Mouse (Mus musculus) mesoderm, embryonic 11.5 days (tissue): ENCODE measurements around the gene Tfrc.

Experiments used
- DNase-seq: peaks from one replicate; pipeline ENCODE4 v3.0.0-alpha.2; 2012; ENCODE audit warnings: low read depth, low spot score

Tfrc gene

DNA sequence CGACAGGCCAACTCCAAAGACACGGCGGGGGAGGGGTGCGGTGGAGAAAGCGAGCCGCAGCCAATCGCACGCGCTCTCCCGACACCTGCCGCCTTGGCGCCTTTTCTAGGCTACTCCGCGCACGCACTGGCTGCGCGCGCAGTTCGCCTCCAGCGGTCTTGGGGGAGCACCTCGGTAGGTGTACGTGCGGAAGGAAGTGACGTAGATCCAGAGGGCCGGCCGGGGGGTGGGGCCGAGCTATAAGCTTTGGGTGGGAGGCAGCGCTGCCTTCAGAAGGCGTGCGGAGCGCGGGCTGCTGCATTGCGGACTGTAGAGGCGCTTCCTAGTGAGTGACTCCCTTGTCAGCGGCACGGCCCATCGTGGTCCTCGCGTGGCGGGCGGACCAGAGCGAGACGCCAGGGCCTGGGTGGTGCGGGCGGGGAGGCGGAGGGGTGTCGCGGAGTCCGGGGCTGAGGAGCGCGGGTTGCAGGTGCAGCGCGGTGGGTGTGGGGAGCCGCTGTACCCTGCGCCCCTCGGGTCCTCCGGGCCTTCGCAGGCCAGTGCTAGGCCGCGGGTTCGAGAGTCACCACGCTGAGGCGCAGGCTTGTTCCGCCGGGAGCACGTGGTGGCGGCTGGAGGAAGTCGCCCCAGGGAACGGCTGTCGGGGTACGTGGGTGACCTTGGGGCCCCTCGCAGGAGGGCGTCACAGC is at the start of gene Tfrc:
Gene Tfrc (plus strand): TSS at position 209 of the 689 bp plus-strand sequence.
- DNase-seq = peak; percentile 99

DNA sequence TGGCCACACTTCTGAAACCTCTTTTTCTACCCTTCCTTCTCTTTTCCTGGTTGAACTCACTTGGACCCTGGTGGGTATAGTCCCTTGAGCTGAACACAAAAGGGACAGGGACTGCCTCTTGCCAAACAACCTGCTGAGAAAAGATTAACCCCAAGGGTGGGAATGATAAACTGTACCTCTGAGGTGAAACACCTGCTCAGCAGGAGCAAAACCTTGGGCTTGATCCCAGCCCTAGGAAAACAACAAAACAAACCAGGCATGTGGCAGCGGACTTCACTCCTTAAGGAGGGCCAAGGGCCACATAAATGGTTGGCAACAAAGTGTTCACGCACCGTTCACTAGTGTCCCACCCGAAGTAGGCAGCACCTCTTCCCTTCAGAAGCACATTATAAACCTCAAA is 49.2 kb upstream of the Tfrc start:
- no peak for DNase-seq

DNA sequence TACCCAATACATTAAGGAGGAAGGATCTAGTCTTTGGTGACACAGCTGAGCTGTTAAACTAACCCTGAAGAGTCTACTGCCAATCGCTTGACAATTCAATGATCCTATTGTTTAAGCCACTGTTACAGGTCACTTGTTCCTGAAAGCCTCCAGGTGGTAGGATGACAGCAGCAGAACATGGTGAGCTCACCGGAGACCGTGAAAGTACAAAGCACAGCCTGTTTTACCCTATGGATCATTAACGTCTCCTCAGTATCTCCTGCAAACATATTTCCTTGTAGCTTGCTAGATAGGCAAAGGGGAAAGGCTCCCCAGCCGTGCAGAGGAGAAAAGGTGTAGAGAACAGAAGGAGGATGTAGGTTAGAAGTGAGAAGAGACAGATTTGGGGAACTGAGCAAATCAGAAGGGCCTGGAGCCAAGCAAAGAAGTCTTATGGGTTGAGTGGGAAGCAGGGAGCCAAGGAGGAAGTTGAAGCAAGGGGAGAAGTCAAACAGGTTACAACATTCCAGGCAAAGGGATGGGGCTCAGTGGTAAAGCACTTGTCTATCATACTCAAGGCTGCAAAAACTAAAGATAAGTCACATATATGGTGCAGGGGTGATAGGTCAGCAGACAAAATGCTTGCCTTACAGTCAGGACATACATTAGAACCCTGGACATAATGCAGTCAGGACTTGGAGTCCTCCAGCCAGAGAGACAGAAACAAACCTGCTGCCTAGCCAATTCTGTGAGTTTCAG is 45.5 kb upstream of the Tfrc start:
- DNase-seq = no peak

DNA sequence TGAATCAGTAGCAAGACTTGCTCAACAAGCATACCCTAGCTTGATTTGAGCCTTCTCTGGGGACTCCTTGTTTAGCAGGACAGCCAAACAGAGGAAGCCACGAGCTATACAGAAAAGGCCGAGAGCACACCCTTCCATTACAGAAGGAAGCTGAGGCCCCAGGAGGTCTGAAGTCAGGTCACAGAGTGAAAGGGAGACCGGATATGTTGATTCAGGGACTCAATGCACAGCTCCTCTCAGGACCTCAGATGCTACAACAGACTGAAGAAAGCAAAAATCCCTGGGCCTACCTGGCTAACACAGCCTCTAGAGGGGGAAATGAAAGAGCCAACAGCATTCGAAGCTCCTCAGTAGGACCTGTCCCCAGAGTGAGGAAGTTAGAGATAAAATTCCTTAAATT is 41.4 kb upstream of the Tfrc start:
- DNase-seq = no peak

DNA sequence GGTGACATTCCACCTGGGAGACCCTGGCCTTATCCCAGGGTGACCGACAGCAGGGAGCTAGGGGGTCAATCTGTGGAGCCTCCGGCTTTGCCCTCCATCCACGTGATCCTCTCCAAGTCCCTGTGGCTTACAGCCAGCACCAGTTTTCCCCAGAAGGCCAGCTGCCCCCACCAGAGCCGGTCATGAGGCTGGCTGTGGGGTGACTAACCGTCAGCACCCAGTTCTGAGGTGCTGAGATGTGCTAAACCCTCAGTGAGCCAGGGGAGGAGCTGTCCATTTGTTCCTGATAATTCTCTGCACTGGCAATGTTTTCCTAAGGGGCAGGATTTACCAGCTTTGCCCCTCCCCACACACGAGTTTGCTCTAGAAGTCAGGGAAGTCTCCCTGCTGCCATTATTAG is 40.3 kb upstream of the Tfrc start:
- DNase-seq = no peak

DNA sequence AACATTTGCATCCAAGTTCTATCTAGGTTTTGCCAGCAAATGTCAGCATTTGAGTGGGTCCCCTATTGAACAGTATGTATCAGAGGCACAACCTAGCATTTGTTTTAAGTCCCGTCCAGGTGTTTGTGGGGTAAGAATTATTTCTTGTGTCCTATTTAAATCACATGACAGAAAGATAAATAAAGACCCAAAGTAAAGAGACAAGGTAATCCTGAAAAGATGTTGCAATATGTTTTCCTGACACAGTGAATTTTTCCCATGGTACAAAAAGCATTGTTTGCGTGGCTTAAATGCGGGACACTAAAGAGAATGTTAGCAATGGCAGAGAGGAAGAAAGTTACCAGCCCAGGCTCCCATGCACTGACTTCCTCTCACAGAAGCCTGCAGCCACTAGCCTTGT is 38.7 kb upstream of the Tfrc start:
- DNase-seq = no peak

DNA sequence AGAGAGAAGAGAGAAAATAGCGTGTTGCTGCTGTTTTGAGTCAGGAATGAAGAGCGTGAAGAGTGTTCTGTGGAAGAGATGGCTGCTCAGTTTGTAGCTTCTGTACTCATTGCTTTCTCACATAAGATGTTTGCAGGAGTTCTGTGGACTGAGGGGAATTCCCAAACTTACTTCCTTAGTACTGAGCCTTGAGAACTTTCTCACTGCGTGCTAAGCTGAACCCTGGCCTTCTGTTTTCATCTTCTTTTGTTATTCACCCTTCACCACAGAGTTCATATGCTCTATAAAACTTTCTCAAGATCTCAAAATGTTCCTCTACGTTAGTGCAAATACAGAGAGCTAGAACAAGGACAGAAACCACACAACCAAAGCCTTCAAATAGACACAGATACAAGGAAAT is 36.2 kb upstream of the Tfrc start:
- DNase-seq = no peak

DNA sequence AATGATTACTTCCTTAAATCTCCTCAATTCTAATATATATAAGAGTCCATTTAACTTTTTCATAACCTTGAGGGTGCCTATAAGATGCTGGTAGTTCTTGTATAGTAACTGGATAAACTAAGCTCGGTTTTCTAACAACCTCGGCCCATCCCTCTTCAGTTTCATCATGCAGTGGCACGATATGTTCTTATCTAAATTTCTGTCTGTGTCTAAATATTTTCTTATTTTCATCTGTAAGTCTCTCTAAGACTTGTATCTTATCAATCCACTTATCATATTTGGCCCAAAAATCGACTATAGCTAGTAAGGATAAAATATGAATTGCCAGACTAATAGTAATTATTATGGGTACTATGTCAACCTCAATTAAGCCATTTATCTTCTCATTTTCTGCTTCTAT is 22.2 kb upstream of the Tfrc start:
- no peak for DNase-seq

DNA sequence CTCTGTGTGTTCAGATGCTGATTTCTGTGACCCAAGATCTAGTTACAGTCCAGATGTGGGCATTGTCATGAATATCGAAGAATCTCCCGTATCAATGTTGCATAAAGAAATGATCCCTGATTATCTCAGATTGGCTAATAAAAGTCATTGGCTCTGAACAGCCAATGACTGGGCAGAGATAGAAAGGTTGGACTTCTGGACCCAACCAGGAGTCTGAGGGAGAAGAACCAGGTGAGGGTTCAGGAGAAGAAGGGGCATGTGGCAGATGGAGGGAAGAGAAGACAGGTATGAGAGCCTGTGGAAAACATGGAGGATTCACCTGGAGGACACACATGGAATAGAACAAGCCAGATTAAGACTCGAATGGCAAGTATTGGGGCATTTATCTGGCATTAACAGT is 20.2 kb upstream of the Tfrc start:
- no peak for DNase-seq

DNA sequence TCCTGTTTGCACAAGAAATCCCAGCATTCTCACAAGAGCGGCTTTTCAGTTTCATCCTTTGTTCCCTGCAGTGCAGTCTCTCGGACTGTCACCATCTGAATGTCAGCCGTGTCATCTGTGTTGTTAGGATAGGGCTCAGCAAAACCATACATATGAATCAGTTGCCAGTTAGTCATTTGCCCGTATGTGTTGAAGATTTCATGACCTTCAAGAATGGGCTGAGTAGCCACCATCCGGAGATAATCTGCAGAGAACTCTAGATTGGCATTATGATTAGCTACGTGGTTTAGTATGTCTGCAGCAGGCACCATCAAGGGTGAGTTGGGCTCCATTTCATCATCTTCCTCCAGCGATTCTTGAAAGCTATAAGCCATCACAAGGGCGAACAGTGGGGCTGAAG is 17.2 kb upstream of the Tfrc start:
- no peak for DNase-seq

DNA sequence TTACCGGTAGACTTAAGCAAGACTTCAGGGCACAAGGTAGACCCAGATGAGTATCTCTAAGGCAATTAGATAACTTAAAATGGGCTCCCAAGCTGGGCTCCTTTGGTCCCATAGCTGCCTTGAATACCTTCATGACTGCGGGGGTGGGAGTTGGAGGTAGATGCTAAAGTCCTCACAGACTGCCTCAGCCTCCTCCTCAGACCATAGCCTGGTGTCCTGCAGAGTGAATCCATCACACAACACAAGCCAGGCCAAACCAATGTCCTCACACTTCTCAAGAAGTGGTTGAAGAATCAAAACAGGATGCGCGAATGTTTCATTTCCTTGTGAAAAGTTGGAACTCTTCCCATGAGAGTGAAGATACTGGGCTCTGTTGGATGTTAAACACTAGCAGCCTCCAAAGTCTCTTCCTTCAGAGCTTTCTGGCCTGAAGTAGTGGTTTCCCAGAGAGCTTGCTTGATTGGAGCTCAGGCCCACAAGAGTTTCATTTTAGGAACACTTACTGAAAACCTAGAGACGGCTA is 15.4 kb upstream of the Tfrc start:
- no peak for DNase-seq

DNA sequence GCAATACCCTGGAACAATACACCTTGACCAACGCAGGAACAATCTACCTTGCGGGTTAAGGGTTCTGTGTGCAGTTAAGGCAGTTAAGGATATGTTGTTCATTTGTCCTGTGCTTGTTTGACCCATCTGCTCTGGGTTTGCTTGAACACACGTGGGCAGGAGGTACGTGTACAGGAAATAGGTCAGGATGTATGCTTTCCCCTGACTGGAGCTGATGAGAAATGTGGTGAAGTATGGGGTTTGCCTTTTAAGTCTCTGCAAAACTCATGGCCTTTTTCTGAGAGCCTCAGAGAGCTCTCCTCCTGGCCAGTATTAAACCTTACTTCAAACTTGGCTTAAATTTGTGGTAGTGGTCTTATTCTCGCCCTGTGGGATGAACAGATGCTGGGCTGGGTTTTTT is 14.8 kb upstream of the Tfrc start:
- no peak for DNase-seq

DNA sequence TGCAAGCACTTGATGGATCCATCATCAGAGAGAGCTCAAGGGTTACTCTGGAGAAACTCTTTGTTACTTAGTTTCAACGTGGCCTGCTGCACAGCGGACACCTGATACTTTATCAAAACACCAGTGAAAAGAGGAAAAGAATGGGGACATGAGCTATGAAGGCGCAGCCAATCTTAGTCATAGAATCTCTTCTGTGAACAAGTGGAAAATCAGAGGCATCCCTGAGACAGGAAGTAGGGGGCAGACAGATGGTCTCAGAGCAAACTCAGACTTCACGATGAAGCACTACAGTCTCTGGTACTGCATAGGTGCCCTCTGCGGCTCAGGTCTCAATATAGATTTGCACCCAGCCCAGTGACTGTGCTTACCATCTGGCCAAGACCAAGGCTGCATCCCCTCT is 14.0 kb upstream of the Tfrc start:
- no peak for DNase-seq

DNA sequence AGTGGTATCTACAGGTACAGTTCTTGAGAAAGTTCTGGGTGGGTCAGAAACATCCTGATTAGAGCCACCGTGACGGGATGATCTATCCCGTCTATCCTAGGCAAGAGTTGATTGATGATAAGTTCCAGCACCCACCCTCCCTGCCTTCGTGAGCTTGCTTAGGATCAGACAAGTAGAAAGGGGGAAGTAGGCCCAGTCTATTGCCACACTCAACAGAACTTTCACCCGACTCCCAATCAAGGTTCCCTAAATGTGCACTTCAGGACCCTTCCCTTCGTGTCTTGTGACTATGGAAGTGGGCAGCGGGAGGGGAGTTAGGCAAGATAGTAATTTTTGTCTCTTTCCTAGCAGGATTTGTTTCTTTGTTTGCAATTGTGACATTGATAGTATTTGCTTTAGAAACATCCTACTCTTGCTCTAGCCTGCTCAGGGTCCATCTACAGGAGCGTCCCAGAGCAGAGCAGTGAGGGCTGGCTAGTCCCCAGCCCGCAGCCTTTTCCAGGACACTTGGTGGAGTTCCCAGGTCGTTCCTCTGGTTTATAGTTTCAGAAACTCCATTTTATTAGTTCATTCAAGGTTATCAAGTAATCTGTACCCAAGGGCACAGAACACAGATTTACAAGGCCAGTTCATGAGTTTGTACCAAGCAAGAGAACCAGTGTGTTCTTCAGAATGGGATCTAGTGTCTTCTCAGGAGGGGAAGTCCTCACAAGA is 13.4 kb upstream of the Tfrc start:
- no peak for DNase-seq

DNA sequence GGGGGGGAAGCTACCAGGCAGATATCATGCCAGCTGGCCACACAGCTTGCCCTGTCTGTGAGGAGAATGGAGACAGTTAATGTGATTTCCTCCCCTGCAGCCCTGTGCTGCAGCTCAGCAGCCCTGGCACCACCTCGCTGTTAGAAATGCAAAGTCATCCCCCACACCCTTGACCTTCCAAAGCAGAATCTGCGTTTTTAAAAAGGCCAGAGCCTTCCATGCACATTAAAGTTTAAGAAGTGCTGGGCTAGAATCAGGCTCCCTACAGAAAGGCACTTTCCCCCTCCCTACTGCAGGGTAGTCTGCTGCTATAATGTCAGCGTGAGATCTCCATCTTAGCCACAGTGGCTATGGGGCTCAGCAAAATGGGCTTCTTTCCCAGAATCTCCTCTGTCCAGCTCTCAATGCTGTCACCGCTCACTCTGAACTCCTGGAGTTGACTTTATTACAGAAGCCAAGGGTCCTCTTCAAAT is 10.8 kb upstream of the Tfrc start:
- no peak for DNase-seq

DNA sequence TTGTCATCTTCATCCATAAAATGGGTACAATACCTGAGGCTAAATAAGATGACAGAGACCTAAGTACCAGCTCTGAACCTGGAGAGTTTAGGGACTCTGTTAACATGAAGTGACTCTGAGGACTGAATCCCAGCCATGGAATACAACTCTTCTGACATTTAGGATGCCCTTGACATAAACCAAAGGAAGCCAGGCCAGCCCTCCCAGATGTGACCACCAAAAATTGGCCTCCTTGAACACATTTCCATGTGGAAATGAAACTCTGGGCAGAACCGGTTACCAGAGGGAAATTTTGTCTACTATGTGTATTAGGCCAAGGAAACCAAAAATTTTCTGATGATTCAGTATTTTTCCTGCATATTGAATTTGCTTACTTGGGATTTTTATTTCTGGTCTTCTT is 9.6 kb upstream of the Tfrc start:
- DNase-seq = no peak

DNA sequence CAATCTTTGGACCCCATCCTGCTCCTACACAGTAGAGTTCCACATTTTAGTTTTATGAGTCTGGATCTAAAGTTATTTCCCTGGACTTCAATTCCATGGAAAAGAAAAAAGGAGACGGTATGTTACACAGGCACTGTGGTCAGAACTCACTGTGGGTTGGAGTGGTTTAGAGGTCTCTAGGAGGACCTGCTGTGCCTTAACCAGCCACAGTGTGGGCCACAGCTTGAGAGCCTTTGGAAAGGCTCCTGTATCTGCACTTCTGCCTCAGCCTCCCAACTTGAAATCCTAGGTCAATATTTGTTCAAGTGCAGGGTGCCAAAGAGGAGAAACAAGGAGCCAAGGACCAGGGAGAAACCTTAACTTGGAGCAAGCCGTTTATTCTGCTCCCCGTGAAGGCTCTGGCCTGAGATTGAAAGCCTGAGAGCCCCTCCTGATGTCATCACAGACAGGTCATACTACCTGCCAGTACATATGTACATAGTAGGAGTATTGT is 6.5 kb upstream of the Tfrc start:
- no peak for DNase-seq

DNA sequence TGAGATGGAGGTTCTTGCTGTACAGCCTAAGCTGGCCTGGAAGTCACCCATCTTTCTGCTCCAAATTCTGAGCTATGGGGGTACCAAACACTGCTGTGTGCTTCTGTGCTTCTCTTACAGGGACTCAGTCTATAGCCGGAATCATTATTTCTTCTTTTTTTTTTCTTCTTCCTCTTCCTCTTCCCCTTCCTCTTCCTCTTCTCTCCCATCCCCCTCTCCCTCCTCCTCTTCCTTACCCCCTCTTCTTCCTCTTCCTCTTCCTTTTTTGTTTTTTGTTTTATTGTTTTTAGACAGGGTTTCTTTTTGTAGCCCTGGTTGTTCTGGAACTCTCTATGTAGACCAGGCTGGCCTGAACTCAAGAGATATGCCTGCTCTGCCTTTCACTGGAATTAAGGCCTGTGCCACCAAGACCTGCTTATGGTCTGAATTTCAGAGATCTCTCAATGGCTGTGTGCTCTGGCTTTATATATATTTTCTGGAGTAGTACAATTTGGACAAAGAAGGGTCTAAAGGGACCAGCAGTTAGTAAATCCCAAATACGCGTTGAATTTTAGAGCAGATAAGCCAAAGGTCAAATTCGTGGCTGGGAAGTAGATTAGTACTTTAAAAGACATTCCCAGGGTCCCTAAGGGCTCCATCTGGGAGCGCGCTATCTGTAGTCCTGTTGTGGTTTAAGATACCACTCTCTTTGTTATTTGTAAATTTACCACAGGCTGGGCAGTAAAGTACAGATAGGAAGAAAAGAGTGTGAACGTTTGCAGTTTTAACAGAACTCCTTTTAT is 967 bp upstream of the Tfrc start:
- peak; percentile 22 for DNase-seq

DNA sequence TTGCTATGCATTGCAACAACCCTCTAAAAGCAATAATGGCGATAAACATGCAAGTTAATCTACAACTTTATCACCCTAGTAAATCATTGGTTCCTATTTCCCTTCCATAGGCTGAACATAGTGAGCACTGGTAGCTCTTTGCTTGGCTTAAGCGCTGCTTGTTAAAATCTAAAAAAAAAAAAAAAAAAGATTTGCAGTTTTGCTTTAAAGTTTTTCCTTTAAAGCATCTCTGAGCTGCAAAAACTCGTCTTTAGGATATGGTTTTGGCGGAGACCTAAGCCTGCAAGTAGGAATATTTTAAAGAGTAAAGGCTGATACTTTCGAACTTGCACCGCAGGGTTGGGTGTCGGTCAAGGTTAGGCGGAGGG is 392 bp upstream of the Tfrc start:
- no peak for DNase-seq

DNA sequence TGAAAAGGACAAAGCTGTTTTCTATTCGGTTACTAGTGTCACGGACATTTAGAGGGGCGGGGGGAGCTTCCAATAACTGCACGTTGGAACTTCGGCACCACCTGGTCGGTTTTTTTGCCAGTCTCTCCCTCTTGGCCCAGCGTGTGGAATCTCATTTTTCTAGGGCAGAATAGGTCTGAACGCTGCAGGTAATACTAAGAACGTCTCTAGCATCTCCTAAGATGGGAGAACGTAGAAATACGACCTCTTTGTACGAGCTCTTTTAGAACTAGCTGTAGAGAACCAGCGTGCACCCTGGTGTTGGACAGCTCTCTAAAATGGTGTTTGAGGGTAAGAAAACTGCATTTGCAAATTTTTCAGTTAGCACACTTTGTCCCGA is 670 bp downstream of the Tfrc start:
- no peak for DNase-seq

DNA sequence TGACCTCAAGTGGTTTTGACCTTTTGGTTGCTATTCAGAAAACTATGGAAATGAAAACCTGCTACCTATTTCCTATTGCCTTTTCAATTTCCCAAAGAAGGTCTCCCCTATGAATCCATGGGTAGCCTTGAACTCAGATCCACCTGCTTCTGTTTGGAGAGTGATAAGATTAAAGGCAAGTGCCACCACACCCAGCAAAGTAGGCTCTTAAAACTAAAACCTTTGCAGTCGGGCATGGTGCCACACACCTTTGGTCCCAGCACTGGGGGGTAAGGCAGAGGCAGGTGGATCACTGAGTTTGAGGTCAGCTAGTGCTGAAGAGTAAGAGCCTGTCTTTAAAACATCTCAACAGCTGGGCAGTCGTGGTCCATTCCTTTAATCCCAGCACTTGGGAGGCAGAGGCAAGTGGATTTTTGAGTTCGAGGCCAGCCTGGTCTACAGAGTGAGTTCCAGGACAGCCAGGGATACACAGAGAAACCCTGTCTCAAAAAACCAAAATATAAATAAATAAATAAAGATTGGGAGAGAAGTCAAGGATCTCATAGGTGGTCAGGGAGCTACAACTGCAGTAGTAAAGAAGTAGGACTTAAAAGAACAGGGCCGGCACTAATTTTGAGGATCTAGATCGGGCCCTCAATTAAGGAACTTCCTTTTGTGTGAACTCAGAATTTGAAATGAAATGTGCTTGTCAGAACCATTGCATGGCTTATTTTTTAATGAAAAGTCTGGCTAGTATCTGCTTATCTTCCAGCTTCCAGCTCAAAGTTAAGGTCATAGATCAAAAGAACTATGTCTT is 1.9 kb downstream of the Tfrc start:
- DNase-seq = no peak
